Mouse (Mus musculus) hindbrain, embryonic 11.5 days (tissue): Measurements from ENCODE around the gene Ppl. TPM values are rescaled to one million over a fixed set of nuclear protein-coding genes. Genes with fewer than 3 reads are reported as not detected.

ENCODE experiments used
- ATAC-seq: fragments of 200-750 bp; cut with Nextera tagmentation; 2 replicates; pipeline ENCODE4 v1.8.0; 2017; ENCODE audit warnings: mild to moderate bottlenecking, moderate TSS enrichment, moderate library complexity; ENCODE audit not compliant: low FRiP score
- DNase-seq: peaks from one replicate; pipeline ENCODE4 v3.0.0-alpha.2; 2015; ENCODE audit warnings: low spot score
- H3K27ac ChIP-seq: fragments of 300-500 bp; sonication (generic); 2 replicates; pipeline ENCODE4 v1.5.1; 2014; ENCODE audit warnings: mild to moderate bottlenecking, low read depth, low read length
- H3K27me3 ChIP-seq: fragments of 300-500 bp; sonication (generic); 2 replicates; pipeline ENCODE4 v1.6.1; 2014; ENCODE audit warnings: mild to moderate bottlenecking, low read length, moderate library complexity, mixed read lengths; ENCODE audit not compliant: control insufficient read depth, insufficient read depth
- H3K36me3 ChIP-seq: fragments of 300-500 bp; sonication (generic); 2 replicates; pipeline ENCODE4 v1.6.1; 2014; ENCODE audit warnings: mild to moderate bottlenecking, low read length, moderate library complexity, mixed read lengths; ENCODE audit not compliant: control insufficient read depth, insufficient read depth
- H3K4me1 ChIP-seq: fragments of 300-500 bp; sonication (generic); replicated peaks from 2 replicates; pipeline ENCODE4 v1.6.1; 2014; ENCODE audit warnings: low read length, mixed read lengths; ENCODE audit not compliant: control insufficient read depth, insufficient read depth
- H3K4me2 ChIP-seq: fragments of 300-500 bp; sonication (generic); replicated peaks from 2 replicates; pipeline ENCODE4 v1.6.1; 2014; ENCODE audit warnings: mild to moderate bottlenecking, low read depth, low read length
- H3K4me3 ChIP-seq: fragments of 300-500 bp; sonication (generic); 2 replicates; pipeline ENCODE4 v1.5.1; 2014; ENCODE audit warnings: low read depth, low read length
- H3K9ac ChIP-seq: fragments of 300-500 bp; sonication (generic); 2 replicates; pipeline ENCODE4 v1.6.1; 2014; ENCODE audit warnings: low read depth, low read length
- H3K9me3 ChIP-seq: fragments of 300-500 bp; sonication (generic); 2 replicates; pipeline ENCODE4 v1.6.1; 2016; ENCODE audit warnings: low read length; ENCODE audit not compliant: control insufficient read depth
- WGBS: fragments of 180-500 bp; shearing (Covaris S2); extraction: QIAGEN DNeasy Blood & Tissue Kit; methylation state at CpG from one replicate; pipeline ENCODE4 v1.1.7; 2014; 5-methylcytosine and 5-hydroxymethylcytosine counted together
- polyA plus RNA-seq: library from polyadenylated mRNA; unstranded; fragments of >200 nt; fragmentation: Nextera tagmentation; extraction: Ambion mirVana; gene quantifications from 2 replicates; pipeline ENCODE4 v1.2.1, GENCODE M21; 2014

Gene Ppl
- polyA plus RNA-seq, 1 experiment from 2014 or later = 1.2 TPM

DNA sequence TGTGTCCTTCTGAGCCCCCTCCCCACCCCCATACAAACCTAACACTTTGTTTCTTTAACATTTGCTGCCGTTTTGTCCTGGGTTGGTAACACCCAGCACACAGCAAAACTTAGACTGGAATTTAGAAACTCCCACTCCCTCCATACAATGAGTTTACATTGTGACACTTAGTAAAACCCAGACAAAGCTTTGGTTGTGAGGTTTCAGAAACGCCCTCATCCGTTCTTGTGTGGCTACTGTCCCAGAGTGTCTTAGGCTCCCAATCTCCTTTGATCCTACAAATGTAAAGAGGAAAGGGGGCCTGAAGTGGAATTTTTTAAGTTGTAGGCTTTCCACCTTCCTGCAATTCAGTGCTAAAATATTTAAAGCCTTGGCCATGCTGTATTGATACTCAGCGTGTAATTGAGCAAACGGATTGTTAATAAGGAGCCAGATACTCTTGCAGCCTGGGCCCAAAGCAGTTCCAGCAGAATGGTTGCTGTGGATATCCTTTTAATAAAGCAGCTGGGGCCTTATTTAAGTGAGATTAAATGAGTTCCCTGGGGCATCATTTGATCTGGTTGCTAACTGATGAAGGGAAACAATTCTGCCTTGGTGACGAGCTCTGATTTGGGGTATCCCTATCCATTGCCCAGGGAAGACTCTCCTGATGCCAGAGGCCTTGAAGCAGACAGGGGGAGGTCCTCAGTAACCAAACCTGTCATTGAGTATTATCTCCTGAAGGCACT is 21.2 kb upstream of the Ppl start:
- ATAC-seq = no peak; the same call in 1 of the 2 replicates
- Histone ChIP-seq H3K4me3 (no peak overlapping the region), H3K9ac (no peak overlapping the region), H3K27ac (0 out of 2 replicates have a peak overlapping the region, but pooled peaks have one; percentile 53), H3K4me1 (no peaks in the 10 kb centered on the region), H3K27me3 (peaks cover 3% of the 10 kb centered on the region; the same call in 1 of the 2 replicates), H3K9me3 (no peaks in the 10 kb centered on the region), H3K4me2 (no peak overlapping the region), H3K36me3 (no peaks in the 10 kb centered on the region)
- peak; percentile 42 for DNase-seq
- WGBS = 46% methylated on average over 6 of the region's 6 CpGs

DNA sequence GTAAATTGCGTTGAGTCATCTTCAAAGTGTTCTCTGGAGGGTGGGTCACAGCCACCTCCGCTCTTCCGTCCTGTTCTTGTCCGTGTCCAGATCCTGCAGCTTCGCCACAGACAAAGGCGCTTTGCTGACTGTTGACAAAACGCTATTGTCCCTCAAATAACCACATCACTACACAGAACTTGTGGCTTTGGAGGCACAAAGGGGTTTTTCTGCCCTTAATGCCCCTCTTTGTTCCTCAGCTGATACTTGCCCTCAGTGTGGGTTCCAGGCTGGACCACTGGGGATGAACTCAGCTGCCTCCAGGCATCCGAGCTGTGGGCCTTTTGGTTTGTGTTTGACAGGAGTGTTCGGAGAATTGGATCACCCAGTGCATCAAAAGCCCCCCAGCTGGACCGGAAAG is 18.3 kb upstream of the Ppl start:
- Histone ChIP-seq H3K4me1 (no peaks in the 10 kb centered on the region), H3K27me3 (peaks cover 3% of the 10 kb centered on the region; the same call in 1 of the 2 replicates), H3K9me3 (no peaks in the 10 kb centered on the region), H3K9ac (no peak overlapping the region), H3K4me3 (no peak overlapping the region), H3K36me3 (no peaks in the 10 kb centered on the region), H3K4me2 (no peak overlapping the region), H3K27ac (no peak overlapping the region)
- ATAC-seq (no peak), DNase-seq (no peak)
- WGBS = 57% methylated on average over 10 of the region's 10 CpGs

DNA sequence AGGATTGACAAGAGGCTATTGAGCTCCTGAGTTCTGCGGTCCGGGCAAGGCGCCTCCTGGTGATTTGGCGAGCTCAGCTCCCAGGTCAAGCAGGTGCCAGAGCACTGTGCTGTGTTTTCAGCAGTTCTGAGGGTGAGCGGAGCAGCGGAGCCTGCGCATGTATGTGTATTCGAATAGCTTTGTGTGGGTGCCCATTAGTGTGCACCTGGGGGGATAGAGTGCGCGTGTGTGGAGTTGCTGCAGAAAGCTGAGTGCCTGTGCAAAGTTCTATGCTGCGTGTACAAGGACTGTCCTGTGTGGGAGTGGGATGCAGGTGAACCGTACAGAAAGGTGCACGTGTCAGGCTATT is 14.8 kb upstream of the Ppl start, which contains the start of gene Sec14l5:
Gene Sec14l5, plus strand, starts transcription at position 73 of the 349 bp plus-strand sequence.
- Histone ChIP-seq H3K4me1 (no peaks in the 10 kb centered on the region), H3K4me3 (peak within 1 kb of the TSS; percentile 22), H3K36me3 (no peaks in the 10 kb centered on the region), H3K9me3 (no peaks in the 10 kb centered on the region), H3K27ac (no peak within 1 kb of the TSS), H3K4me2 (peak within 1 kb of the TSS; percentile 31), H3K27me3 (peaks cover 3% of the 10 kb centered on the region; the same call in 1 of the 2 replicates), H3K9ac (peak within 1 kb of the TSS; percentile 33; the same call in 1 of the 2 replicates)
- DNase-seq (no peak), ATAC-seq (peak; percentile 48)
- 23% methylated on average over 13 of the region's 13 CpGs for WGBS

DNA sequence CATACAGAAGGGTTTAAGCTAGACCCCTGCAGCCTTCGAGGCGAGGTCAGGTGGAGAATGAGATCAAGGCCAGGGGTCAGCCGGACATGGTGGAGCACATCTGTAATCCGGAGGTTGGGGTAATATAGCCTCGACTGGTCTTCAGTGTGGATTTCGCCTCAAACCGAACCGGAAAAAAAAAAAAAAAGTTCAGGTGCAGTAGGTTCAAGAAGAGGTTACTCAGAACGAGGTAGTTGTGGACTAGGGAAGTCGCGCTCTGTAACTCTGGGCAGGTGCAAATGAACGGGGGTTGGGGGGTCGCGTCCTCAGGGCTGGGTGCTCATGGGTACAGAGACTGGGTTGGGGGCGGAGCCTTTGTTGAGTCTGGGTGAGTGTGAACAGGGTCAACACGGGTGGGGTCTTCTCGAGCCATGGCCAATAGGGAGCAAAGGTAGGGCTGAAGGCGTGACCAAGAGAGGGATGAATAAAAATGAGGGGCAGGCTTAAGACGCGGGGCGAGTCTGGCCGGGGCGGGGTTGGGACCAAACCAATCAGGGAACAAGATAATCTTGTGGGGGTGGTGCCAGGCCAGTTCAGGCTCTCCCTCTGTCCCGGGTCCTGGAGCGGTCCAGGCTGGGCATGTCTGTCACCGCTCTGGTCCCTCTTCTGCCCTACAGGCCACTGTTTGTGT is 14.3 kb upstream of the Ppl start:
- peak; percentile 74 for DNase-seq
- peaks cover 3% of the 10 kb centered on the region; the same call in 1 of the 2 replicates for H3K27me3 ChIP-seq
- H3K27ac ChIP-seq = no peak overlapping the region
- peak overlapping the region; percentile 22 for H3K4me3 ChIP-seq
- peak; percentile 93 for ATAC-seq
- WGBS = 3% methylated on average over 26 of the region's 26 CpGs
- H3K4me1 ChIP-seq = no peaks in the 10 kb centered on the region
- H3K9me3 ChIP-seq = no peaks in the 10 kb centered on the region
- H3K9ac ChIP-seq = peak overlapping the region; percentile 33; the same call in 1 of the 2 replicates
- no peaks in the 10 kb centered on the region for H3K36me3 ChIP-seq
- H3K4me2 ChIP-seq = peak overlapping the region; percentile 31

DNA sequence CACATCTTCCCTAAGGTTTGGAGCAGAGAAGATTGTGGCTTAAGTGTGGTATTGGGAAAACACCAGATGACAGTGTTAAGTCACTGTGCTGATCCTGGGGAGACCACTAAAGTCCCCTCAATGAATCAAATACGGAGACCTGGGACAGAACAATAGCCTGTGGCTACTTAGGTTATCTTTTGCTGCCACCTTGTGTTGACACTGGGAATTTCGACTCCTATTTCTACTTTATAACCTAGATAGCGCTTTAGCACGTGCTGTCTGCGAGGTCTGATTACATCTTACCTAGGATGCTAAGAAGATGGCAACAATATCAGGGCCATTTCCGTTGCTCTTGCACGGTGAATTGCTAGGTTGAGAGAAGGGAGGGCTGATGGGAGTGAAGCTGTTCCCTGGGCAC is 13.3 kb upstream of the Ppl start:
- peak; percentile 43 for ATAC-seq
- 0% methylated on average over 7 of the region's 7 CpGs for WGBS
- H3K4me2 ChIP-seq = peak overlapping the region; percentile 23; the same call in 1 of the 2 replicates
- no peak overlapping the region for H3K4me3 ChIP-seq
- H3K9ac ChIP-seq = no peak overlapping the region; the same call in 1 of the 2 replicates
- no peaks in the 10 kb centered on the region for H3K36me3 ChIP-seq
- peak; percentile 91 for DNase-seq
- no peaks in the 10 kb centered on the region for H3K4me1 ChIP-seq
- peaks cover 3% of the 10 kb centered on the region; the same call in 1 of the 2 replicates for H3K27me3 ChIP-seq
- no peaks in the 10 kb centered on the region for H3K9me3 ChIP-seq
- no peak overlapping the region for H3K27ac ChIP-seq

DNA sequence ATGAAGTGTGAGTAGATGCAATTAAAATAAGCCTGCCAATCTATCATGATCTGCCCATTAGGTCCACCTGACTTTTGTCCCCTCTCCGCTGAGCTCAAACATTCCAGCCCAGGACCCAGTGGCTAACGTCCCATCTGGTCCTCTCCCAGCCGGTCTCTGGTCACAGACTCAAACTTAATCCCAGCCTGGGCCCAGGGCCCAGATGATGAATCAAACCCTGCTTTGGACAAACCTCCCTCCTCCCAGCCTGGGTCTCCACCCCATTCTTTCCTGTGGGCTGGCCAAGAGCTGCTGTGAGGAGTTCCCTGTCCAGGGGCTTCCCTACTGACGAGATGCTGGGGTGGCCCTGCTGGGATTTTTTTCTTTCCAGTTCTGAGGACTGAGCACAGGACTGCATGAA is 7.5 kb upstream of the Ppl start:
- ATAC-seq = no peak
- WGBS = 42% methylated on average over 4 of the region's 4 CpGs

DNA sequence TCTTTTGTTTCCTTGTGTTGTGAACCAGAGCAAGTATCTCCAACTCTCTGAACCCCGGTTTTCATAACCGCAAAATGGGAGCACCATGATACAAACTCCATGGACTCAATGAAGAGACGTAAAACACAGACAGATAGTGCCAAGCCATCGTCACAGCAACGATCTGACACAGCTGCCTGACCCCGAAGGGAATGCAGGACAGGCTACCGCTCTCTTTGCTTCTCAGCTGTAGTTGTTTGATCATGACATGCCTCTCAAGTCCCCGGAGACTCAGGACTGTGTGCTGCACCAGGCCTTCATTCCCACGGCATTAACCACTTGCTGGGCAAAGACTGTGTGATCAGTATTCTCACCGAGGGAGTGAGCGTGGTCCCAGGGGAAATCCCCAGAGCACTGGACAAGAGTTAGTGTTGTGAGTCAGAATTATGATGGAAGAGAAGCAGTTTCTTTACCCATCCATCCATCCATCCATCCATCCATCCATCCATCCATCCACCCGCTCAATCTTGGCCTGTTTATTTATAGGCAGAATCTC is 4.9 kb upstream of the Ppl start:
- H3K36me3 ChIP-seq = no peaks in the 10 kb centered on the region
- no peak for ATAC-seq
- no peak overlapping the region for H3K27ac ChIP-seq
- 35% methylated on average over 12 of the region's 12 CpGs for WGBS
- no peaks in the 10 kb centered on the region for H3K9me3 ChIP-seq
- H3K4me1 ChIP-seq = no peaks in the 10 kb centered on the region
- H3K27me3 ChIP-seq = peaks cover 21% of the 10 kb centered on the region
- no peak for DNase-seq
- H3K9ac ChIP-seq = no peak overlapping the region
- H3K4me2 ChIP-seq = no peak overlapping the region
- H3K4me3 ChIP-seq = no peak overlapping the region

More for the DNA sequence above, 7.5 kb upstream of the Ppl start:
- Histone ChIP-seq H3K9me3 (no peaks in the 10 kb centered on the region), H3K36me3 (no peaks in the 10 kb centered on the region), H3K4me3 (no peak overlapping the region), H3K9ac (no peak overlapping the region), H3K27ac (no peak overlapping the region), H3K4me2 (no peak overlapping the region), H3K27me3 (no peaks in the 10 kb centered on the region), H3K4me1 (no peaks in the 10 kb centered on the region)
- no peak for DNase-seq

DNA sequence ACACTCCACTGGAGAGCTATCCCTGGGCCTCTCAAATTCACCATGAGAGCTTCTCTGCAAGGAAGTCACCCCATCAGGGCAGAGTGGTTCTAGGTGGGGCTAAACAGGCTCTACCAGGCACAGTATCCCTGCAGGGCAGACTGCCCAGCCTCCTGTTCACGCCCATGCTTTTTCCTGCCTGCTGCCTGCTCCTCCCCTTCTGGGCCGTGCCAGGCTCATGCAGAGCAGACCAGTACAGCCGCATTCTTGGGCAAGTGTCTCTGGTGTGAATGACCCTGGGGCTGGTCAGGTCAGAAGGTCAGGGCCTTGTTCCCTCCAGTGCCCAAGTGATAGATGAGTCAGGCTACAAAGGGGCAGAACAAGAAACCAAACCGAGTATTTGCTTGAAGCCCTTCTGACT is 4.3 kb upstream of the Ppl start:
- 2% methylated on average over 4 of the region's 4 CpGs for WGBS
- H3K9ac ChIP-seq = no peak overlapping the region
- peaks cover 27% of the 10 kb centered on the region for H3K27me3 ChIP-seq
- H3K4me1 ChIP-seq = no peaks in the 10 kb centered on the region
- ATAC-seq = no peak
- no peak for DNase-seq
- no peak overlapping the region for H3K4me2 ChIP-seq
- no peaks in the 10 kb centered on the region for H3K9me3 ChIP-seq
- no peak overlapping the region for H3K4me3 ChIP-seq
- no peaks in the 10 kb centered on the region for H3K36me3 ChIP-seq
- no peak overlapping the region for H3K27ac ChIP-seq
